Mouse (Mus musculus) midbrain, embryonic 16.5 days (tissue): ENCODE data around the gene Zfp326. TPM values are rescaled to one million over a fixed set of nuclear protein-coding genes. Genes with fewer than 3 reads are reported as not detected.

Source experiments
- ATAC-seq: fragments of 200-750 bp; cut with Nextera tagmentation; 2 replicates; pipeline ENCODE4 v1.8.0; 2017; ENCODE audit warnings: moderate TSS enrichment
- H3K27ac ChIP-seq: fragments of 300-500 bp; sonication (generic); 2 replicates; pipeline ENCODE4 v1.5.1; 2014; ENCODE audit warnings: mild to moderate bottlenecking, low read length, mixed read lengths
- H3K27me3 ChIP-seq: fragments of 300-500 bp; sonication (generic); 2 replicates; pipeline ENCODE4 v1.6.1; 2014; ENCODE audit warnings: low read depth, low read length, mixed read lengths; ENCODE audit not compliant: control insufficient read depth, insufficient read depth
- H3K36me3 ChIP-seq: fragments of 300-500 bp; sonication (generic); 2 replicates; pipeline ENCODE4 v1.6.1; 2014; ENCODE audit warnings: mild to moderate bottlenecking, low read length, moderate library complexity, mixed read lengths; ENCODE audit not compliant: control insufficient read depth, insufficient read depth
- H3K4me1 ChIP-seq: fragments of 300-500 bp; sonication (generic); 2 replicates; pipeline ENCODE4 v1.6.1; 2014; ENCODE audit warnings: mild to moderate bottlenecking, low read length, mixed read lengths; ENCODE audit not compliant: control insufficient read depth, insufficient read depth
- H3K4me2 ChIP-seq: fragments of 300-500 bp; sonication (generic); 2 replicates; pipeline ENCODE4 v1.6.1; 2014; ENCODE audit warnings: mild to moderate bottlenecking, low read length, mixed read lengths
- H3K4me3 ChIP-seq: fragments of 300-500 bp; sonication (generic); 2 replicates; pipeline ENCODE4 v1.5.1; 2014; ENCODE audit warnings: low read depth, mild to moderate bottlenecking, low read length, moderate library complexity, mixed read lengths
- H3K9ac ChIP-seq: fragments of 300-500 bp; sonication (generic); 2 replicates; pipeline ENCODE4 v1.6.1; 2014; ENCODE audit warnings: low read depth, low read length, mixed read lengths
- H3K9me3 ChIP-seq: fragments of 300-500 bp; sonication (generic); replicated peaks from 2 replicates; pipeline ENCODE4 v1.6.1; 2014; ENCODE audit warnings: mild to moderate bottlenecking, low read length, mixed read lengths; ENCODE audit not compliant: control insufficient read depth, poor library complexity, severe bottlenecking
- WGBS: fragments of 180-500 bp; shearing (Covaris S2); extraction: QIAGEN DNeasy Blood & Tissue Kit; methylation state at CpG from one replicate; pipeline ENCODE4 v1.1.7; 2014; 5-methylcytosine and 5-hydroxymethylcytosine counted together
- polyA plus RNA-seq: library from polyadenylated mRNA; unstranded; fragments of >200 nt; fragmentation: Nextera tagmentation; extraction: Ambion mirVana; gene quantifications from 2 replicates; pipeline ENCODE4 v1.2.1, GENCODE M21; 2015

Gene Zfp326
- polyA plus RNA-seq, 1 experiment from 2014 or later = 40.6 TPM

- Histone ChIP-seq H3K27ac (no peak overlapping the region), H3K9me3 (no peaks in the 10 kb centered on the region), H3K4me2 (no peak overlapping the region), H3K4me1 (peaks cover 8% of the 10 kb centered on the region; the same call in 1 of the 2 replicates), H3K9ac (no peak overlapping the region), H3K36me3 (no peaks in the 10 kb centered on the region), H3K27me3 (no peaks in the 10 kb centered on the region; the same call in 1 of the 2 replicates), H3K4me3 (no peak overlapping the region)
- 87% methylated on average over 8 of the region's 8 CpGs for WGBS
- no peak for ATAC-seq
Measured at GRCm38 (mm10) chr5:105872176-105872575, 4.2 kb upstream of the Zfp326 start.

GRCm38 (mm10) chr5:105872916-105873315, 3.4 kb upstream of the Zfp326 start:
- Histone ChIP-seq H3K4me2 (no peak overlapping the region), H3K9ac (no peak overlapping the region), H3K4me3 (no peak overlapping the region), H3K27me3 (no peaks in the 10 kb centered on the region; the same call in 1 of the 2 replicates), H3K9me3 (no peaks in the 10 kb centered on the region), H3K4me1 (peaks cover 6% of the 10 kb centered on the region), H3K36me3 (no peaks in the 10 kb centered on the region), H3K27ac (no peak overlapping the region)
- no peak for ATAC-seq
- 51% methylated on average over 7 of the region's 7 CpGs for WGBS

- Histone ChIP-seq H3K27me3 (no peaks in the 10 kb centered on the region; the same call in 1 of the 2 replicates), H3K27ac (no peak overlapping the region), H3K4me3 (no peak overlapping the region), H3K9me3 (no peaks in the 10 kb centered on the region), H3K9ac (no peak overlapping the region), H3K36me3 (no peaks in the 10 kb centered on the region), H3K4me2 (no peak overlapping the region), H3K4me1 (peaks cover 14% of the 10 kb centered on the region)
- no peak for ATAC-seq
- WGBS = 80% methylated on average over 3 of the region's 3 CpGs
Measured at GRCm38 (mm10) chr5:105873774-105874173, 2.6 kb upstream of the Zfp326 start.

GRCm38 (mm10) chr5:105874476-105874875, 1.9 kb upstream of the Zfp326 start:
- H3K9ac ChIP-seq = no peak overlapping the region
- no peaks in the 10 kb centered on the region for H3K36me3 ChIP-seq
- no peak overlapping the region for H3K4me3 ChIP-seq
- WGBS = 94% methylated on average over 11 of the region's 11 CpGs
- H3K4me1 ChIP-seq = peaks cover 19% of the 10 kb centered on the region
- no peak for ATAC-seq
- H3K4me2 ChIP-seq = no peak overlapping the region
- no peaks in the 10 kb centered on the region for H3K9me3 ChIP-seq
- H3K27me3 ChIP-seq = no peaks in the 10 kb centered on the region
- H3K27ac ChIP-seq = no peak overlapping the region

GRCm38 (mm10) chr5:105876925-105877774, 785 bp downstream of the Zfp326 start:
- H3K4me2 ChIP-seq = peak overlapping the region; percentile 88
- under 1% methylated on average over 44 of the region's 46 CpGs for WGBS
- ATAC-seq = peak; percentile 64

GRCm38 (mm10) chr5:105887317-105887716, 11.0 kb downstream of the Zfp326 start:
- ATAC-seq = no peak
- Histone ChIP-seq H3K4me2 (no peak overlapping the region), H3K9ac (no peak overlapping the region), H3K4me3 (no peak overlapping the region), H3K4me1 (peaks cover 5% of the 10 kb centered on the region), H3K27me3 (no peaks in the 10 kb centered on the region), H3K36me3 (peaks cover 10% of the 10 kb centered on the region), H3K27ac (no peak overlapping the region), H3K9me3 (no peaks in the 10 kb centered on the region)
- WGBS = 94% methylated on average over 4 of the region's 4 CpGs

More at GRCm38 (mm10) chr5:105876925-105877774, 785 bp downstream of the Zfp326 start:
- Histone ChIP-seq H3K4me1 (peaks cover 27% of the 10 kb centered on the region), H3K9me3 (no peaks in the 10 kb centered on the region), H3K27me3 (no peaks in the 10 kb centered on the region), H3K4me3 (peak overlapping the region; percentile 79), H3K9ac (peak overlapping the region; percentile 85), H3K27ac (peak overlapping the region; percentile 88), H3K36me3 (no peaks in the 10 kb centered on the region)

- Histone ChIP-seq H3K9me3 (no peaks in the 10 kb centered on the region), H3K27ac (no peak overlapping the region), H3K4me2 (no peak overlapping the region), H3K4me1 (no peaks in the 10 kb centered on the region), H3K4me3 (no peak overlapping the region), H3K27me3 (no peaks in the 10 kb centered on the region), H3K36me3 (peaks cover 32% of the 10 kb centered on the region), H3K9ac (no peak overlapping the region)
- no peak for ATAC-seq
- 97% methylated on average over 4 of the region's 4 CpGs for WGBS
Measured at GRCm38 (mm10) chr5:105898161-105898560, 21.8 kb downstream of the Zfp326 start.

GRCm38 (mm10) chr5:105909209-105909608, 32.8 kb downstream of the Zfp326 start:
- H3K4me2 ChIP-seq = no peak overlapping the region
- H3K4me1 ChIP-seq = no peaks in the 10 kb centered on the region
- no peaks in the 10 kb centered on the region for H3K27me3 ChIP-seq
- H3K4me3 ChIP-seq = no peak overlapping the region
- H3K36me3 ChIP-seq = peaks cover 23% of the 10 kb centered on the region
- no peaks in the 10 kb centered on the region for H3K9me3 ChIP-seq
- no peak overlapping the region for H3K9ac ChIP-seq
- no peak for ATAC-seq
- WGBS = 83% methylated on average over 5 of the region's 5 CpGs
- no peak overlapping the region for H3K27ac ChIP-seq

GRCm38 (mm10) chr5:105909671-105910070, 33.3 kb downstream of the Zfp326 start:
- peaks cover 23% of the 10 kb centered on the region for H3K36me3 ChIP-seq
- no peak for ATAC-seq

More at GRCm38 (mm10) chr5:105909671-105910070, 33.3 kb downstream of the Zfp326 start:
- H3K9ac ChIP-seq = no peak overlapping the region
- no peaks in the 10 kb centered on the region for H3K4me1 ChIP-seq
- no peak overlapping the region for H3K27ac ChIP-seq
- no peaks in the 10 kb centered on the region for H3K27me3 ChIP-seq
- H3K4me3 ChIP-seq = no peak overlapping the region
- 94% methylated on average over 3 of the region's 3 CpGs for WGBS
- H3K9me3 ChIP-seq = no peaks in the 10 kb centered on the region
- H3K4me2 ChIP-seq = no peak overlapping the region
